Mouse (Mus musculus) gastrocnemius, adult 2 months (tissue): ENCODE results near the gene Tlr6. TPM values are rescaled to one million over a fixed set of nuclear protein-coding genes. Genes with fewer than 3 reads are reported as not detected.

Source experiments
- DNase-seq: peaks from one replicate; pipeline ENCODE4 v3.0.0; 2022
- H3K27ac ChIP-seq: fragments of 200-600 bp; 2 replicates; pipeline ENCODE4 v1.8.1; 2022; ENCODE audit warnings: mild to moderate bottlenecking
- H3K4me3 ChIP-seq: fragments of 200-600 bp; 2 replicates; pipeline ENCODE4 v1.8.1; 2022; ENCODE audit warnings: mild to moderate bottlenecking, moderate library complexity
- CTCF ChIP-seq: fragments of 200-600 bp; IDR thresholded peaks from 2 replicates; pipeline ENCODE4 v1.8.1; 2022; ENCODE audit warnings: antibody characterized with exemption, mild to moderate bottlenecking, moderate library complexity
- intact Hi-C: fragments of 180-260 bp; cut with DNase I; formaldehyde crosslinking; loops from one replicate; pipeline ENCODE4 v1.15.1; 2025
- total RNA-seq, 2 experiments: library from RNA; stranded (reverse); gene quantifications; 2 replicates each; pipeline ENCODE4 v1.2.3; 2021

The Tlr6 gene
- total RNA-seq, 2 experiments from 2014 or later: 0.28 to 0.36 TPM

GRCm38 (mm10) chr5:64968961-64969860 lies 9.3 kb upstream of the Tlr6 start:
- Histone ChIP-seq H3K4me3 (peak overlapping the region; percentile 95), H3K27ac (peak overlapping the region; percentile 96)
- DNase-seq: peak; percentile 40
- TF ChIP-seq CTCF: no peak
- intact Hi-C loops: no loop called here

GRCm38 (mm10) chr5:64963735-64964134 lies 3.8 kb upstream of the Tlr6 start:
- no peak overlapping the region for H3K4me3 ChIP-seq
- intact Hi-C loops: no loop called here
- no peak overlapping the region for H3K27ac ChIP-seq
- DNase-seq: no peak
- no peak for TF ChIP-seq CTCF

GRCm38 (mm10) chr5:64963271-64963670 lies 3.4 kb upstream of the Tlr6 start:
- no peak overlapping the region for H3K4me3 ChIP-seq
- intact Hi-C loops: no loop called here
- H3K27ac ChIP-seq: no peak overlapping the region
- DNase-seq: no peak
- TF ChIP-seq CTCF: no peak

GRCm38 (mm10) chr5:64960857-64961391 lies 1.0 kb upstream of the Tlr6 start:
- Histone ChIP-seq H3K4me3 (no peak overlapping the region), H3K27ac (no peak overlapping the region)
- TF ChIP-seq CTCF: no peak
- DNase-seq: no peak
- intact Hi-C loops: no loop called here

DNA sequence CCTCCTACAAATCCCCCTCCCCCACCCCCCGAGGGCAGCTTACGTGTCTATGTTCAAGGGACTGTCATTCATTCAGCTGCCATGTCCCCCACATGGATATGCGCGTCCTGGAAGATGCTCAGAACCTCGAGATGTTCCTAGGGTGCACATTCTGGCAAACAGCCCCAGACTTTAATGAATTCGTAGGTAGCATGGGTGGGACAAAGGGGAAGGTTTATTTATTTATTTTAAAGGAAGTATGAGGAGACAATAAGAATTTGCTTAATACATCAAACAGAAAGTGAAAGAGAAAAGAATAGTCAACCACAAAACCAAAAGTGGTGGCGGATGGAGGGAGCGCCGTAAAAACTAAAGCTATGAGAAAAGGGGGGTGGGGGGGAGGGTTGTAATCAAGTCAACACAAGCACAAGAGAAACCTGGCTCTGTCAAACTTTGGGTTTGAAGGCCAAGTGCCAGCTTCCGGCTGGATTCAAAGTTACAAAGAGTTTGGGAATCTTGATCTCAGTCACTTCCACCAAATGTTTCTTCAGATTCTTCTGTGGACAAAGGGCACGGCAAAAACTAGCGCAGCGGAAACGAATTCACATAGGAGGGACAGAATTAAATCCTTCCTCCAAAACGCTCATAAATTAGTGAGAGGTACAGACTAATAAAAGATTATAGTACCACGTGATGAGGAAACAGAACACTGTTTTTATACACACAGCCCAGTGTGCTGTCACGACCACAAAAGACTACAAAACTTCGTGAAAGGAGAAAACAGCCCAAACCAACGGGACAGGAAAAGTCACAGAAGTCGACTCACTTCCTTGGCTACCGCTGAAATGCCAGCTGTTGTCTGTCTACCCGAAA lies 680 bp downstream of the Tlr6 start:
- TF ChIP-seq CTCF: no peak
- no peak for DNase-seq
- peak overlapping the region; percentile 81 for H3K27ac ChIP-seq
- intact Hi-C loops: no loop called here
- peak overlapping the region; percentile 68 for H3K4me3 ChIP-seq

DNA sequence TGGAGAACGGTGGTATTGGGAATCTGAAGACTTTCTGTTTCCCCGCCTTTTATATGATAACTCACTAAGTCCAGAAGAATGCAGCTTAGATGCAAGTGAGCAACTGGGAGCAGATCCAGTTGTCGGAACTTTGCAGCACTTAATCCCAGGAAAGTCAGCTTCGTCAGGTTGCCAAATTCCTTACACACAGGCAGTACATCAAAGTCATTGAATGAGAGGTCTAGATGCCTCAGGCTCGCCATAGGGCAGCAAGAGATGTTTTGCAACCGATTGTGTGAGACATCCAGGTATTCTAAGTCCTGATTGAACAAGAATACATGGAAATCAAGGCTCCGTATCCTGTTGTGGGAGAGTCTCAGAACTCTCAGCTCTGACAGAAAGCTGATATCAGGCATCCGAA lies 5.0 kb downstream of the Tlr6 start:
- H3K27ac ChIP-seq: no peak overlapping the region
- H3K4me3 ChIP-seq: no peak overlapping the region
- DNase-seq: no peak
- TF ChIP-seq CTCF: no peak
- intact Hi-C loops: no loop called here

DNA sequence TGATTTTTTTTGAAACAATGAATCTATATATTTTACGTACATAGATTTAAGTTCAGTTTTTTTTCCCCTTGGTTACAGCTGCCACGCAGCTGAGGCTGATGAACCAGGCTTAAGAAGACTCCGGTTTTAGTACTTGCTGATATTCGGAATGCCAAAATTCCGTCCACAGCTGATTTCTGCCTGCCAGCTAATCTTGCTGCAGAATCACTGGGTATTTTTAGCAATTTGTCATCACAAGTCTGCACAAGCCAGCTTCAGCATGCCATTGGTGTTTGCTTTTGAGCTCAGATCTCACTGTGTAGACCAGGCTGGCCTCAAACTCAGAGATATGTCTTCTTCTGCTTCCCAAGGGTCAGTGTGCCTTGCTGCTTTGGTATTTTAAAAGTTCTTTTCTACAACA lies 8.4 kb downstream of the Tlr6 start:
- Histone ChIP-seq H3K27ac (no peak overlapping the region), H3K4me3 (no peak overlapping the region)
- no peak for TF ChIP-seq CTCF
- intact Hi-C loops: no loop called here
- no peak for DNase-seq

DNA sequence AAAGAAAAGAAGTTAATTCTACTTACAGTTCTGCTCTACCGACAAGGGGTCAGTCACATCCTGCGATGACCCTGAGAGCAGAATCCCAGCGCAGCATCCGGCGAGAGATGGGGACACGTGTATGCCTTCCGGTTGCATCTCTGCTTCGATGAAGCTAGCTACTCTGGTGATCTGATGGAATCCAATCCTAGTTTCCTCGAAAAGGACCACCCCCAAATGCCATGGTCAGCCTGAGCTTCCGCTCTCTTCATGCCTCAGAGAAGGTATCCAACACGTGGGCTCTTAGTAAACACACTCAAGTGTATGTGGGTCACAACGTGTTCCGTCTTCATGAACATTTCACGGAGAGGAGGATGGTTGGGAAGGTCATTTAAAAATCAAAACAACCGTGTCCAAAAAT lies 27.1 kb downstream of the Tlr6 start:
- no peak for TF ChIP-seq CTCF
- no peak overlapping the region for H3K27ac ChIP-seq
- no peak for DNase-seq
- H3K4me3 ChIP-seq: no peak overlapping the region
- intact Hi-C loops: no loop called here

DNA sequence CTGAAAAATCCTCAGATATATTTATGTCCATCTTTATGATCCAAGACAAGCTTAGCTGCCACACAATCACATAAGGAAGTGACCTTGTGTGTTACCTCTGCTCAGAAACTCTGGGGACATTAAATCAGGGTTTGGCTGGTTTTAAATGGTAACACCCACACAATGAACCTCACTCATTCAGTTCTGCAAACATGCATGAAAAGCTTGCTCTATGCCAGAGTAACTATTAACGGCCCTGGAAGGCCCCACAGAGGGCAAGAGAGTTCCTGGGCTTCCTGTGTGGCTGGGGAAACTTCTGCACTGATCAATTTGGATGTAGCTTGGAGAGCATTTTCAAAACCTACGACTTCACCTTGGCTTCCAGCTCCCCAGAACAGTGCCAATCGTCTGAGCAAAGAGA lies 27.7 kb downstream of the Tlr6 start:
- no peak for DNase-seq
- intact Hi-C loops: no loop called here
- TF ChIP-seq CTCF: no peak
- no peak overlapping the region for H3K4me3 ChIP-seq
- no peak overlapping the region for H3K27ac ChIP-seq

DNA sequence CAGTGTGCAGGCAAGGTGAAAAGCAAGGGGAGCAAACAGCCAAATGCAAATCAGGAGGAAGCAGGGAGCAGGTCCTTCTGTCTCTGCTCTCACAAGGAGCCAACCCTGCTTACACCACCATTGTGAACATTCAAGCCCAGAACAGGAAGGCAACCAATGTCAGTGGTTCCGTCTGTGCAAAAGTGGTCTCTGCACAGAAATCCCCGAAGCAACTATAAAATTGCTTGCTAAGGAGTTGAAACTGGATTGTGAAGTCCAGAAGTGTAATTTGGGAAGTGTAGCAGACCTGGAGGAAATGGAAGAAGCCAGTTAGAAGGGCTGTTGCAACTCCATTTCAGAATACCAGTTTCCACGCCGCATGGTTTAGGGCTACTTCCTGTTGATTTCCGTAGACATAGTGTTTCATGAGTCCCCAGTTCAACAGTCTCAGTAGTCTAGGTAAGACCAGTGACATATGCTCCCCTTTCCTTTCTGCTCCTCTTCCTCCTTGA lies 37.0 kb downstream of the Tlr6 start:
- no peak overlapping the region for H3K27ac ChIP-seq
- no peak for TF ChIP-seq CTCF
- no peak overlapping the region for H3K4me3 ChIP-seq
- intact Hi-C loops: no loop called here
- DNase-seq: no peak

DNA sequence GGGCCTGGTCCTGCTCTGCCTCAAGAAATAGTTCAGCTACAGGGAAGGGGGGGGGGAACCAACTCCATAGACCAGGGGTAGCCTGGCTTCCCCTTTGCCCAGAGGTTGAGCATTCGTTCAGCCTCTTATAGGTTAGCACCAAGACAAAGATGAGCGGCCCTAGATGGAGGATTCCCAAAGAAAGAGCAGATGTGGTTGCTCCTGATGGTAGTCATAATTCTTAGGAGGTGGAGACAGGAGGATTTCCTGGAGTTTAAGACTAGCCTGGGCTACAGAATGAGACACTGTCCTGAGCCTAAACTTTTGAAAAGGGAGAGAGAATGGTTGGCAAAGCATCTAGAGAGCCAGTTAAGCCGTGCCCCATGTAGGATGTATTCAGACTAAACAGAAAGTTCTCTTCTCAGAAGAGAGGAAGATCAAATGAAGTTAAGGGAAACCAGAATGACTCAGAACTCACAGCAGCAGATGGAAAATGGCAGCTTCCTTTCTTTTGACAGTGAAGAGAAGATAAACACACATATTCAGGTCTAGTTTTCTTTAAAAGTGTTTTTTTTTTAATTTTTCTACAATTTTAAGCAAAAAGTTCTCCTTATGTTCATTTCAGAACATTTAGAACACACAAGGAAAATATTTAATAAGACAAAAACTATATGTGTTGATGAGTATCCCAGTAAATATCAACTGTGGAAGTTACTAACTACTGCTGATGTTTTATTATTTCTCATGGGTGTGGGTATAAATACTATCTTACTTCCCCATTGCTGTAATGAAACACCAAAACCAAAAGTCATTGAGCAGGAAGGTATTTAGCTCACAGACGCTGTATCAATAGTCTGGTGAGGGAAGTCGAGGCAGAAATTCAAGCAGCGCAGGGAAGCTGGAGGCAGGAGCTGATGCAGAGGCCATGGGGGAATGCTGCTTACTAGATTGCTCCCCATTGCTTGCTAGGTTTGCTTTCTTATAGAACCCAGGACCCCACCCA lies 41.0 kb downstream of the Tlr6 start:
- TF ChIP-seq CTCF: no peak
- intact Hi-C loops: no loop called here
- no peak overlapping the region for H3K27ac ChIP-seq
- no peak for DNase-seq
- no peak overlapping the region for H3K4me3 ChIP-seq

DNA sequence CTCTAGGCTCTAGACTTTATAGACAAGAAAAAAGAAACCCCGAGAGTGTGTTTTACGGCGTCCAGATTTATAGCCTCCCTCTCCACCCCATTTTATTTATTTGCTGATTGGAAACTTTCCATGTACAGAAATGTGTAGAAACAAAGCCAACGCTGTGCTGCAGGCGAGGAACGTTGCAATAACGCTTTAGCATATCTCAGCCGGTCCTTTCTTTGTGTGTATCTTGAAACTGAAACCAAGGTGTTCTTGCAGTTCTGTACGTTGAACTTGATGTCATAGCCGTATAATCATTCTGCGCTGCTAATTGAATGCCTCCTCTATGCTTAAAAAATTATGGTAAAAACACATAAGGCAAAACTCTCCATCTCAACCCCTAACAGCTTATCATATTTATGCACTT lies 42.2 kb downstream of the Tlr6 start:
- H3K27ac ChIP-seq: no peak overlapping the region
- no peak for TF ChIP-seq CTCF

More for the DNA sequence above, 42.2 kb downstream of the Tlr6 start:
- DNase-seq: no peak
- H3K4me3 ChIP-seq: no peak overlapping the region
- intact Hi-C loops: no loop called here
